Mouse (Mus musculus): ENCODE data around the gene Arsb.

- TF ChIP-seq CTCF (conservative IDR thresholded peaks at IDR 0.05; ENCODE audit: low read length) (no peak), NANOG (IDR thresholded peaks at IDR 0.05; ENCODE audit: borderline replicate concordance, low read length) (no peak)
Measured at GRCm38 (mm10) chr13:93761831-93762230, 9.6 kb upstream of the Arsb start.
